Mouse (Mus musculus) adipocyte (in vitro differentiated cells): ENCODE data around the gene Lhfpl5.
A peak's percentile ranks its signal among the peaks of the same experiment; 100 is the strongest.
"Not testable (repeated sequence)": the region's sequence is repeated elsewhere in the genome, so short reads cannot be mapped to it uniquely, and the experiment has no call there.

Experiments used
- DNase-seq: peaks from one replicate; pipeline ENCODE4 v3.0.0-alpha.2; 2016; ENCODE audit warnings: low spot score

Gene Lhfpl5

DNA sequence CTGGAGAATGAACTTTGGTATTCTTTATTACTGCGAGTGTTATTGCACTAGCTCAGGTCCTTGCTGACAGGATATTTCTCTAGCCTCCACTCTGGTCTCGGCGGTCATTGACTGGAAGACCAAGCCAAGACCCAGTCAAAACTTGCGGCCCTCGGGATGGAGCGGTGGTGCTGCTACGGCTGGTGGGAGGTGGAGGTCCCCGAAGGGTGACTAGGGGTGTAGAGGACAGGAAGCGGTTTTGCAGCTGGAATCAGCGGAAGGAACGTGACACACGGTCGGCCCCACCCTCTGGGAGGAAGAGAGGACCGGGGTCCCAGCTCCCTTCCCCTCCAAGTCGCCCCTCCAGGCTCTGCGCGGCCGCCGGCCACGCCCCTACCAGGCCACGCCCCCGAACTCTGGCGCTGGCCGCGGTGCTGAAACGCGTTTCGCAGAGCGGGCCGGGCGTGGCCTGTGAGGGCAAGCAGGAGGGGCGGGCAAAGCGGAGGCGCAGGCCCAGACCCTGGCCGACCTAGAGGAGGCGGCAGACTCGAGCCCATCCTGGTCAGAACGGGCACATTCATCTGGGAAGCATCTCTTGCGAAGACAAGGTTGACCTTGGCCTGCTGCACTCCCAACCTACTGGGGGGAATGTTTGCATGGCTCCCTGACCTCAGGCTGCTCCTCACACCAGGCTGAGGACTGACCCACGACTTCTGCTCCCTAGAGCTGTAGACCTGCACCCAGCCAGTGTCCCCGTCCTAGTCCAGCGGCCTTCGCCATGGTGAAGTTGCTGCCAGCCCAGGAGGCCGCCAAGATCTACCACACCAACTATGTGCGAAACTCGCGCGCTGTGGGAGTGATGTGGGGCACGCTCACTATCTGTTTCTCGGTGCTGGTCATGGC, at the start of gene Lhfpl5:
Gene Lhfpl5 (plus strand): TSS at position 398 of the 882 bp plus-strand sequence.
- DNase-seq, result no peak

DNA sequence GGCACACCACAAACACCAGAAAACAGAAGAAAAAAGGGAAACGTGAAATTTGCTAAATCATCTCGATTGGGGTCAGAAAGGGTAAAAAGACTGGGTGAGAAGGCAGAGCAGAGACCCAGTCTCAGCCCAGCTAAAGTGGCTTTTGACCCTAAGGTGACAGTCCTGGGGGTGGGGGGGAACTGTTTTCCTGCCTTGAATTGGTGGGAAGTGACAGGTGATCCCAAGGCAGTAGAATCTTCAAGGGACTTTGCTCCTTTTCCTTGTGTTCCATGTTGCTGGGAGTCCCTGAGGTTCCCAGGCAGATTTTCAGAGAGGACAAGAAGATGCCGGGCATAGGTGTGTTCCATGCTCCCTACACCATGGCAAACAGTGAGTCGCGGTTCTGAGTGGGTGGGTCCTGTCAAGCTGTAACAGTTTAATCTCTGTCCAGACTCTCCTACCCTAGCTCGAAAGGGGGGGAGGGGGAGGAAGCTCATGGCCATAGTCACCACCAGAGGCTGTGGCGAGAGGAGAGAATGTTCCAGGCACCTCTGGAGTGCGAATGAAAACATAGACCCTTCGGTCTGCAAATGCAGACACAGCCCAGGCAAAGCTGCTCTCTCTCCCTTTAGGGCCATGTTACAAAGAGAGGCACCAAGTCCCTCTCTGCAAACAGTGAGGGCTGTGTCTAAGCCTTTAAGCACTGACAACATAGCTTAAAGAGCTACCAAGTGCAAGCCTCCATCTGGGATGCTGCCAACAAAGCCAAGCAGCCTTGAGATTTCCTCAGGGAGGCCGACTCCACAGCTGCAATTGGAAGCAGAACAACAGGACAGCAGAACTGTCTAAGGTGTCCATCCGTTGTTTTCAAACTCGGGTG, 48.0 kb upstream of the Lhfpl5 start:
- DNase-seq, result peak; percentile 96

DNA sequence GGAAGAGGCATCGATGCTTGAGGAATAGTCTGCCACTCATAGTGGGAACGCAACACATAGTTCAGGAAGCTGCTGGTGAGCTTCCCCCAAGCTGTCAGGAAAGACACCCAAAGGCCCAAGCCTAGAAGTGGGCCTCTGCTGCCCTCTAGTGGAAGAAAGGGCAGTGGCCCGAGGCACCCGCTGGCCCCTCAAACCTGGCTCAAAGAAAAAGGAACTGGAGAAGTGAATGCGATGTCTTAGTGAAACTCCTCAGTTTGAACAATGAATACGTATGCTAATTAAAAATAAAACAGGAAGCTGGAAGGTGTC, 47.4 kb upstream of the Lhfpl5 start:
- DNase-seq, result peak; percentile 94

- DNase-seq, result no peak
Observed at GRCm38 (mm10) chr17:28529116-28529515, 46.3 kb upstream of the Lhfpl5 start.

- no peak for DNase-seq
Observed at GRCm38 (mm10) chr17:28530506-28530905, 44.9 kb upstream of the Lhfpl5 start, which contains the start of gene Armc12. TSS of gene Armc12 (plus strand) at chr17:28530806.

GRCm38 (mm10) chr17:28531946-28532345, 43.5 kb upstream of the Lhfpl5 start:
- DNase-seq, result no peak

DNA sequence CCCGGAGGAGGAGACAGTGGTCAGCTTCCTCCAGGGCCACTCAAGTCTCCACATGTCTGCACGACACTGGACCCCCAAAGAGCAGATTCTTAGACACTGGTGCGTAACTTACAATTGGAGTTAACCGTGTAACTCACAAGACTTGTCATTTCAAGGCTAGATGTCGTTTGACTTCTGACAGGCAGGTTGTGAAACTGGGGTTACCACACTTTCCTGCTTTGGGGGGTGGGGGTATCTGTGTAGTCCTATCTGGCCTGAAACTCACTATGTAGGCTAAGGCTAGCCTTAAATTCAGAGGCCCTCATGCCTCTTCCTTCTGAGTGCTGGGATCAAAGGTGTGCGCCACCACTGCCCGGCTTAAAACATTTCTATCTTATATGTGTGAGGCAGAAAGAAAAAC, 42.9 kb upstream of the Lhfpl5 start:
- DNase-seq, result no peak

GRCm38 (mm10) chr17:28533327-28533726, 42.1 kb upstream of the Lhfpl5 start:
- DNase-seq, result no peak

DNA sequence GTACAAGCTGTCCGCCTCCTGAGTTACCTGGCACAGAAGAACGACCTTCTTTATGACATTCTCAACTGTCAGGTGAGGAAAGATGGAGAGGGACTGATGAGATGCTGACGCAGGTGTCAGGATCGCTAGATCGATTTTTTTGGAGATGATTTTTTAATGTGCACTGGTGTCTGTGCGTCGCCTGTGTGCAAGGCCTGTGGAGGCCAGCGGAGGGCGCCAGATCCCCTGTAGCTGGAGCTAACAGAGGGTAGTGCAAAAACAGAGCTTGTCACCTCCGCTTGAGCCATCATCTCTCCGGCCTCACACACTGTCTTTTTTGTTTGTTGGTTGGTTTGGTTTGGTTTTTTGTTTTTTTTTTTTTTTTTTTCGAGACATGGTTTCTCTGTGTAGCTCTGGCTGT, 37.6 kb upstream of the Lhfpl5 start:
- no peak for DNase-seq

DNA sequence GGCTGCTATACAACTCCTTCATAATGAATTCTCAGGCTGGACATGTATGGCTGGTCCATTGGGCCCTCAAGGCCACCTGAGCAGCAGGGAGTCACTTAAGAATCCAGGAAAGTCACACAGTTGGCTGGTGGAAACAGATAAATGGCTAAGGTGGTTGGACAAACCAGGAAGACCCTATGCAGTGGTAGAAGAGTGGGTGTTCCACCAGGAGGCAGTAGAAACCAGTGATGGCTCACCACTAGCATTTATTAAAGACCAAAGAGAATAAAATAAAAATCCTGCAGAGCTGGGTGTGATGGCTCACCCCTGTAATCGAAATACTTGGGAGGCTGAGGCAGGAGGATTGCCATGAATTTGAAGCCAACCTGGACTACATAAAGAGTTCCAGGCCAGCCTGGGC, 28.5 kb upstream of the Lhfpl5 start:
- no peak for DNase-seq

DNA sequence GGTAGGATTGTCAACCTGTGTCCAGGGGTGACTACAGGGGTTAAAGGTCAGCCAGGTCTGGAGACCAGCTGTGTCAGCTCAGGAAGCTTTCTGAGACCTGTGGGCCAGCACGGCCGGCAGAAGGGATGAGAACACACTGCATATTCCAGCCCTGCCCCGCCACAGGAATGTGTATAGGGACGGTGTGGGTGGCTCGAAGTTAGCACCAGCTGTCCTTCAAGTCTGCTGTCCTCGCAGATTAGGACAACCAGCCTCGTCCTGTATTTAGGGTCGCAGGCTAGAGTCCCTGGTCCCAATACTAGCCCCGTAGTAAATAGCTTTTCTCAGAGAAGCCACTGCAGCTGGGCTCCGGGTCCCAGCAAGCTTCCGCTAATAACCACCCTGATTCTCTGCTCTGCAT, 26.9 kb upstream of the Lhfpl5 start:
- no peak for DNase-seq

DNA sequence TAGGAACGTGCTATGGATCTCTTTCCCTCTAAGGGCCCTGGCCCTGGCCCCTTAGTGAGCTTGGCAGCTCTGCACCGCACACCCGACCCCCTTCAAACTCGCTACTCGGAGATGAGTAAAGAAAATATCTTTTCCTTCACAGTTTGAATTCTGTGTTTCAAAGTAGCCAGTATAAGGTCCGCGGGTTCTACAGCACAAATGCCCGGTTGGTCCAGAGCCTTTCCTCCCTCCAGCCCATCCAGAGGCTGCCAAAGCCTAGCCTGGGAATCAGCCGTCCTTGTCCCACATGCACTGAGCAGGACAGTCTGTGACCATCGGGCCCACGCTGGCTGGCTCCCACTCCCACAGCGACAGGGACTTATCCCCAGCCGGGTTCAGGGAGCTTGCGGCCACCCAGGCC, 26.3 kb upstream of the Lhfpl5 start, which contains the start of gene Clpsl2:
Gene Clpsl2 (plus strand): TSS at position 301 of the 400 bp plus-strand sequence.
- no peak for DNase-seq

DNA sequence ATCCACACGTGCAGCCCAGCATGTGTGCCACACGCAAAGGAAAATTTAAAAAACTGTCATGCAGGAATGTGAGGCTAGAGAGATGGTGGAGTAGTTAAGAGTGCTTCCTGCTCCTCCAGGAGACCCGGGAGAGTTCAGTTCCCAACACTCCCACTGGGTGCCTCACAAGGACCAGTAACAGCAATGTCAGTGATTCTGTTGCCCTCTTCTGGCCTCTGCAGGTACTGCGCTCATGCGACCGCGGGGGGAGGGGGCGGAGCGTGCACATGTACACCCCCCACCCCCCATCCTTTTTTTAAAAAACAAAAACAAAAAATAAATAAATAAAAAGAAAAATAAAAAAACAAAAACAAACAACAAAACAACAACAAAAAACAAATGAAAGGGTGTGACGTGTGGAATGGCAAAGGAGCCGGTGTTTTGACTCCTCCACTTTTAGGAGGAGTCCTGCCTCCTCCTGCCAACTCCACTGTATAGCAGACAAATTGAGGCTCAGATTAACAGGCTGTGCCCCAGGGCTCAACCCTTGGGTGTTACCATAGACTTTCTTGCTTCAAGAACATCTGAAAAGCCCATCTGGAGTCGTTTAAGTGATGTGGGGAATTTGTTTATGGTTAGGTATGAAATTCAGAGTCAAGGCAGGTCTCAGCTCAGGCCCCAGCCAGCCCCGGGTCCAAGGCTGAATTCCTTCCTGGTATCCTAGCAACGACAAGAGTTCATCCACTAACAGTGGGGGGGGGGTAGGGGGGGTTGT, 22.2 kb upstream of the Lhfpl5 start:
- DNase-seq, result peak; percentile 81

GRCm38 (mm10) chr17:28554021-28554420, 21.4 kb upstream of the Lhfpl5 start:
- DNase-seq, result not testable (repeated sequence)

- DNase-seq, result peak; percentile 87
Observed at GRCm38 (mm10) chr17:28556635-28557396, 18.6 kb upstream of the Lhfpl5 start.

GRCm38 (mm10) chr17:28557772-28558171, 17.7 kb upstream of the Lhfpl5 start:
- no peak for DNase-seq

DNA sequence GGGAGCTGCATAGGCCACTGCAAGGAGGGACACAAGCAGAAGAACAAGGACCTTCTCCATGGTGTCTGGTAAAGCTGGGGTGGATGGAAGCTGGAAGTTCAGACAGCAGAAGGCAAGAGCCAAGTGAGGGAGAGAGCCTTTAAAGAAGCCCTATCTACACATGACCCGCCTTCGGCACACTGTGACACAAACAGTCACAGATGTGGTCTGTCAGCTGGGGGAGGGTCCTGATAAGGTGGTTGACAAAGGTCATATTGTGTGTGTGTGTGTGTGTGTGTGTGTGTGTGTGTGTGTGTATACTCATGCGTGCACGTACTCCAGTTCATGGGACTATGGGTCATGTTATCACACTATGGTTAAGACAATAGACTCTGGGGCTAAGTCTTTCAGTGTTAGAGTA, 14.8 kb upstream of the Lhfpl5 start, which contains the start of gene Clps:
Gene Clps (minus strand): TSS at position 169 of the 400 bp plus-strand sequence.
- no peak for DNase-seq

GRCm38 (mm10) chr17:28561613-28562012, 13.8 kb upstream of the Lhfpl5 start:
- no peak for DNase-seq

DNA sequence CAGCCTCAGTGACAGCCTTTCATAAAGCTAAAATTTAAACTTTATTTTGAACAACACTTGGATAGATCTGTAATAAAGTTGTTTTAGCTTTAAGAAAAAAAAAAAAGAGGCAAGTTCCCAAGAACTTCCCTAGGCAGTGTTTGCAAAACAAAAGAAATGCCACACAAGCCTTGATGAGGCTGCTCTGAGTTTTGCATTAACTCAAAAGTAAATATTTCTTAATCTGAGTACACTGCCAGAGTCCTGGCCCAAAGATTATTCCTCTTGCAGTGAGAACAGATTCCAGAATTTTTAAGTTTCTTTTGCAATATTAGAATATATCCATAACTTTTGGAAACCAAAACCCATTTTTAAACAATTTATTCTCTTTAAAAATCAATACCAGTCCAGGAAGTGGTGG, 10.3 kb upstream of the Lhfpl5 start:
- peak; percentile 56 for DNase-seq

- no peak for DNase-seq
Observed at GRCm38 (mm10) chr17:28567541-28567940, 7.9 kb upstream of the Lhfpl5 start.

- peak; percentile 76 for DNase-seq
Observed at GRCm38 (mm10) chr17:28571868-28572267, 3.6 kb upstream of the Lhfpl5 start.
